Mouse (Mus musculus) ovary, adult 18-20 months (tissue): ENCODE measurements around the gene Nudcd3.
"Not testable (repeated sequence)": the region's sequence is repeated elsewhere in the genome, so short reads cannot be mapped to it uniquely, and the experiment has no call there.

Experiments used
- DNase-seq: peaks from one replicate; pipeline ENCODE4 v3.0.0; 2022; ENCODE audit warnings: low spot score, mixed read lengths

Nudcd3 gene

GRCm38 (mm10) chr11:6123605-6124120 lies 76.6 kb downstream of the Nudcd3 start:
- DNase-seq: no peak

- no peak for DNase-seq
Observed at GRCm38 (mm10) chr11:6122631-6123030, 77.6 kb downstream of the Nudcd3 start.

GRCm38 (mm10) chr11:6120596-6120995 lies 79.6 kb downstream of the Nudcd3 start:
- DNase-seq: no peak

DNA sequence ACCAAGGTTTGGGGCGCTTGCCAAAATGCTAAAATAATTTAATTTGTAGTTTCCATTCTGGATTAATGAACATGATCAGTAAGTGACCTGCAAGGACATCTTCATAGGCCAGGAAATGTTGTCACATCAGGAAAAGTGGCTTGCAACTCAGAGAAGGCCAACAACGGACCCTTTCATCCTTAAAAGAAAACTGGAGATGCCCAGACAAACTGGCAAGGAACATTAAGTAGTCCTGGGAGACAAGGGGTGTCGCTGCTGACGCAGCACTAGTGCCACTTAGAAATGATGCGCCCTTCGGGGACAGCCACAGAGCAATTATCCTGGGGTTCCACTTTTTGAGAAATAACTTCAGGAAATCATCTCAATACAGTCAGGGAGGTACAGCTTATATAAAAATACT lies 80.2 kb downstream of the Nudcd3 start:
- DNase-seq: no peak

- no peak for DNase-seq
Observed at GRCm38 (mm10) chr11:6119312-6119711, 80.9 kb downstream of the Nudcd3 start.

- no peak for DNase-seq
Observed at GRCm38 (mm10) chr11:6117956-6118355, 82.3 kb downstream of the Nudcd3 start.

- DNase-seq: no peak
Observed at GRCm38 (mm10) chr11:6111734-6112484, 88.3 kb downstream of the Nudcd3 start.

DNA sequence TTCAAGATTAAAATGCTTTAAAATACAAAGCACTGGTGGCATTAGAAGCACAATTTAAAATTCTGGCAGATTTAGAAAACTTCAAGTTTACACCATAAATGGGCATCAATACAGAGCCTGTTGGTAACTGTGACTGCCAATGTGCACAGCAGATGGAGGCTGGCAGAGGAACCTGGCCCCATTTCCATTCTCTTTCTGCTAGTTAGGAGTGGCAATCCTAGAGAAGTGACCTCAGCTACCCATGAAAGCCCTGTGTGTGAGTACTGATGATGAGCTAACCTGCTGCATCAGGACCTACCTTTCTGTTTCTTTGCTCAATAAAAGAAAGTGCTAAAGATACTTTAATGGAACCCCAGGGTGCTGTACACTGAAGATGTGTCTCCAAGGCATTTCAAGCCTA lies 90.2 kb downstream of the Nudcd3 start:
- DNase-seq: no peak

DNA sequence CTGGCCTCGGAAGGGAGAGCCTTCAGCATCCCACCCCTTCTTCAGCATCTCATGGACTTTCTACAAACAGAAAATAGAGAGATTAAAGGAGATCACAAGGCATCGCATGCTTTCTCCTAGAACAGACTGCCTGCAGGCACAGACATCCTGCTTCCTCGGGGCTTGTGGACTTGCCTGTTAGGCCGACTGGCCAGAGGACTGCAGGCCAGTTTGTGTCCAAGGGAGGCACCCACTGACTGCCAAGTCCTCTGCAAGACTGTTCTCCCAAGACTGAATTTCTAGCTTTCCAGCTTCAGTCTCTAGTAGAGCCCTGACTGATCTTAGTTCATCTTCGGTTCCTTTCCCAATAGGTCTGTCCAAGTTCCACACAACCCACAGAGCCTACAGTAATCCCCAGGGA lies 91.9 kb downstream of the Nudcd3 start:
- DNase-seq: no peak

DNA sequence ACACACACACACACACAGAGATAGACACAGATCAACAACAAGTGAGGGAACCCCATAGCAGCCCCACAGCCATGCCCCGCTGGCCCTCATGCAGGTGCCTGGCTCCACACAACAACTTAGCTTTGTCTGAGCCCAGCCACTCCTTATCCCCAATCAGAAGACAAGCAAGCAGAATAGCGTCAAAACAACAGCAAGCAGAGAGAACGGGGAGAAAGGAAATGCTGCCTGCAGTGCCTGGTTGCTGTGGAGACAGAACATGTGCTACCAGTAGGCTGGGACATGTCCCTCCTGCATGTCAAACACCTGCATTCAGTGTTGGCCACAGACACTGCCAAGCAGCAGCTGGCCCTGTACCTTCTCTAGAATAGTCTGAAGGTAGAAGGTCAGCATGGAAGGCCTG lies 92.5 kb downstream of the Nudcd3 start:
- DNase-seq: no peak

DNA sequence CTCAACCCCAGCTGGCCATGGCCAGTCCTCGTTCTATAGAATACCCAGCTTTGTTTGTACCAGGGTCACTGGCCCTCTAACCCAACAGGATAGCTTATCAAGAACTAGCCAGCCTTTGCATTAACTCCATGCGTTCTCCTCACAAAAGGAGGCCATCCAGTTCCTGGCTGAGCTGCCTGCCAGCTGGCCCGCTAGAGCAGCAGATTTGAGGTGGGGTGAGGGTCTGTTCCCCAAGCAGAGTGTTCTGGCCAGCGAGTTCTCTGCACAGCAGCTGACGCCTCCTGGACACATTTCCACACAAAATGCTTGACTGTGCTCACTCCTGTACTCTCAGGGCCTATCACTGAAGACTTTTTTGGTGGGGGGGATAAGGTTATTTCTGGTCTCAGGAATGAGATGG lies 95.5 kb downstream of the Nudcd3 start:
- DNase-seq: no peak

GRCm38 (mm10) chr11:6096637-6097036 lies 103.6 kb downstream of the Nudcd3 start:
- DNase-seq: not testable (repeated sequence)

DNA sequence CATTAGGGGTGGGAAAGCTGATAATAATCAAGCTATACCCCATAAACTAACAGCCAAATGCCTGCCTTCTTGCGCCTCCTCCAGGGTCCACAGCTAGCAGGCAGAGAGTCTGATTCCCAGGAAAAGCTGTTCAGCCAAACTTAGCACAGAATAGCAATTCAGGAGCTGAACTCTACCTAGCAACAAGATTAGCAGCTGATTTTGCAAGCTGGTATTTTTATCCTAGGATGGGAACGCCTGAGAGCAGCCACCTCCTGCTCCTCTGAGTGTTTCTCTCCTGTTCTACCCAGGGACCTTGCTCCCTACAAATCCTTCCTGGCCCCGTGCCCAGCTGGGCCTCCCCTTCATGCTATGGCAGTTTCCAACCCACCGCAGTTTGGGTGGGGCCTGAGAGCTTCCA lies 113.2 kb downstream of the Nudcd3 start:
- no peak for DNase-seq

DNA sequence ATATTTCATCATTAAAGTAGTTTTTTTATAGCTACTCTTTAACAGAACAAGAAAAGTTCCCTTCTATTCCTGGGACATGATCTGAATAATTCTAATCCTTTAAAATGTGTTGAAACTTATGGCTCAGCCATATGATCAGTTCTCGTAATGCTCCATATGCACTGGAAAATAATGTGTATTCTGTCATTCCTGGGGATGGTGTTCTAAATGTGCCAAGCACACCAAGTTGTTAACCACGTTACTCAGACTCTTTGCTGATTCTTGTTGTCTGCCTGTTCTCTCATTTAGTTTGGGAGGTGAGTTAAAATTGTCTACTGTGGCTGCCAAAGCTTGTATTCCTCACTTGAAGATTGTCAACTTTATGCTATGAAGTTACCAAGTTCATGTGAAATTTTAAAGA lies 121.5 kb downstream of the Nudcd3 start:
- DNase-seq: no peak

DNA sequence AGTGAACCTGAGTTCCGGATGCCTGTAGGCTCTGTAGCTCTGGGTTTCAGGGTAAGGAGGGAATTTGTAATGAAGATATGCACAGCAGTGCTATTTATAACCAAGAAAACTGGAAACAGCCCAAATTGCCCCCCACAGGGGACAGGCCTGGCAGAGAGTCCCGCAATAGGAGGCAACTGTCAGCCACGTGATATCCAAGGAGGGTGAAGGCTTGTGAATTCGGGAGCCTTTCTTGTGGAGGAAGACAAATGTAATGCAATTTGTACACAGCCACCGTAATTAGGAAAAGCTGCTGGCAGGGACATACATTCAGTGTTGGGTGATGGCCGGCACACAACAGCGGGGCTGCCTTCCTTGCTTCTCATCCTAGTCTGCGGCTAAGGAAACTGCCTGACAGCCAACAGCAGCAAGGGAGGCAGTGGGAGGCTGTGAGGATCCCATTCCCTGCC lies 124.6 kb downstream of the Nudcd3 start:
- no peak for DNase-seq

DNA sequence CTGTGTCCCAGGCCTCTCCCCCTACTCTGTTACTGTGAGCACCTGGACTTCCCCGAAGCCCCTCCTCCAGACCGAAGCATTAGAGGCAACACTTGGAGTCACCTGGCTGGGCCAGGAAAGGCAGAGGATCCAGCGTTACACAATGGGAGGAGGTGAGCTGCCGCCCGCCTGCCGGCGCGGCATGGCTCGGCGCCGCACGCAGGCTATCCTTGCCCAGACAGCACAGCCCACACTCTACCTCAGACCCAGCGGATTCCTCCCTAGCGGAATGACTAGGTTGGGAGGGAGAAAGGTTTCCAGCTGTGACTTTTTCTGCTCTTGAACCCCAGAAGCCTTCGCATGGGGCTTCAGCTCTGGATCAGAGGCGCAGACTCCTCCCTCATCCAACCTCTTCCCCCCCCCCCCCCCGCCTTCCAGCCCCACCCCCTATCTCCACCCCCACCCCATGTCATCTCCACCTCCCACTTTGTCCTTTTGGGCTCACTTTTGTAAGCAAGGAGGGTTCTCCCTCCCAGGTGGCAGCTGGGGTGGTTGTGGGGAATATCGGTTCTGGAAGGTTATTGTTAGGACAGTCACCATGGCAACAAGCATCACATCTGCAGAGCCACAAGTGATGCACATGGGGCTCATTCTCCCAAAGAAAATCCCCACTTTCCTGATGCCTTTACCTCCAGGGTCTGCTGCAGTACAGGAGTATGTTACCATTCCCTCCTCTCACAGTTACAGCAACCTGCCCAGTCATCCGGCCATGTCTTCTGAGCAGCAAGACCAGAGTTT lies 131.8 kb downstream of the Nudcd3 start:
- no peak for DNase-seq

- no peak for DNase-seq
Observed at GRCm38 (mm10) chr11:6067160-6067559, 133.1 kb downstream of the Nudcd3 start.

GRCm38 (mm10) chr11:6066176-6066575 lies 134.0 kb downstream of the Nudcd3 start, which contains the start of gene Camk2b:
Gene Camk2b, minus strand, starts transcription at chr11:6066362.
- no peak for DNase-seq

DNA sequence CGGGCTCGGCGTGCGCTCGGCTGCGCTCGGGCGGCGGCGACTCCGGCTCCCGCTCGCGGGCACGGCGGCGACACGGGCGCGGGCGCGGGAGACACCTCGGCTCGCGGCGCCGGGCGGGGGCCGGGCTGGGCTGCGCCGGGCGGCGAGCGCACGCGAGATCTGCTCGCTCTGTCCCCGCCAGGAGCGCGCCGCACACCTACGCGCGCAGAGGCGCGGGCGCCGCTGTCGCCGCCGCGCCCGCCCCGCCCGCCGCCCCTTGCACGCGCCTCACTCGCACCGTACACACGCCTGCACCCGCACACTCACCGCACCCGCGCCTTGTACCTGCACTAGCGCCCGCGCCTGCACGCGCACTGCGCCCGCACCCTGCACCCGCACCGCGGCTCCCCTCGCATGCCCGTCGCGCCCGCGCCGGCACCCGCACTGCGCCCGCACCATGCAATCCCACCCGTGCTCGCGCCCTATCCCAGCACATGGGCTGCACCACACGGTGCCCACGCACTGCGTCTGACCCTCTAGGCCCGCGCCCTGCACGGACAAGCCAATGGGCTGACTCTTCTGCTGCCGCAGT lies 134.6 kb downstream of the Nudcd3 start:
- no peak for DNase-seq

DNA sequence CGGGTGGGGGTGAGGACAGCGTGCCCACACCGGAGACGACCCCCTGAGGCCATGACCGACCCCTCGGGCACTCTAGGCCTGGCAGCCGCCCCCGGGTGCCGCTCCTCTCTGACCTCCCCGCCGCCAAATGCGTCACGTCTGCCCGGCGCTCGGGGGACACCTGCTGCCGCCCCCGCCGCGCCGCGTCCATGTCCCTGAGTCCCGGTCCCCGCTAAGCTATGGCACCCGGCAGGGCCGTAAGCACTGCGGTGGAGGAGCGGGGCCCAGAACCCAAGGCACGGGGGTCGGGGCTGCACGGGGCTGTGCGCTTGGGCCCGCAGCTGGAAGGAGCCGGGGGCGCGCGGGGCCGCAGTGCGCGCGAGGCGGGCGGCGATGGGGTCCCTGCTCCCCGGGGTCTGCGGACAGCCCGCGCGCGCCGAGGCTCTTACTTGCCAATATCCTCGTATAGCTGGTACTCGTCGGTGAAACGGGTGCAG lies 135.1 kb downstream of the Nudcd3 start:
- DNase-seq: no peak

GRCm38 (mm10) chr11:6064215-6065045 lies 135.8 kb downstream of the Nudcd3 start:
- no peak for DNase-seq
